Mouse (Mus musculus) heart, embryonic 14.5 days (tissue): ENCODE data around the gene Rab2b. TPM values are rescaled to one million over a fixed set of nuclear protein-coding genes. Genes with fewer than 3 reads are reported as not detected.

Experiments used
- ATAC-seq: fragments of 200-750 bp; cut with Nextera tagmentation; 2 replicates; pipeline ENCODE4 v1.8.0; 2017; ENCODE audit warnings: low read depth, moderate TSS enrichment; ENCODE audit not compliant: insufficient number of reproducible peaks, insufficient read depth, low FRiP score
- H3K27ac ChIP-seq, 2 experiments: fragments of 200-500 bp in 1 of 2; fragments of 300-500 bp in 1 of 2; sonication (generic) in 1 of 2; replicated peaks in 1 of 2; 2 replicates each; pipeline ENCODE4 v1.5.1; 2012 to 2014; ENCODE audit warnings: low read depth in 2 of 2, low read length in 2 of 2, control low read depth in 1 of 2, mild to moderate bottlenecking in 1 of 2, mixed read lengths in 1 of 2; ENCODE audit not compliant: control insufficient read depth in 1 of 2, insufficient read depth in 1 of 2
- H3K27me3 ChIP-seq: fragments of 300-500 bp; sonication (generic); 2 replicates; pipeline ENCODE4 v1.6.1; 2014; ENCODE audit warnings: mild to moderate bottlenecking, low read length, control low read depth; ENCODE audit not compliant: control insufficient read depth, insufficient read depth
- H3K36me3 ChIP-seq: fragments of 300-500 bp; sonication (generic); 2 replicates; pipeline ENCODE4 v1.6.1; 2014; ENCODE audit warnings: mild to moderate bottlenecking, control low read depth, low read length, mixed read lengths; ENCODE audit not compliant: control insufficient read depth, insufficient read depth
- H3K4me1 ChIP-seq, 2 experiments: fragments of 200-500 bp in 1 of 2; fragments of 300-500 bp in 1 of 2; sonication (generic) in 1 of 2; 2 replicates each; pipeline ENCODE4 v1.6.1; 2012 to 2014; ENCODE audit warnings: low read length in 2 of 2, control low read depth in 1 of 2, mixed read lengths in 1 of 2; ENCODE audit not compliant: control insufficient read depth in 2 of 2, insufficient read depth in 2 of 2
- H3K4me2 ChIP-seq: fragments of 300-500 bp; sonication (generic); 2 replicates; pipeline ENCODE4 v1.6.1; 2014; ENCODE audit warnings: mild to moderate bottlenecking, low read length
- H3K4me3 ChIP-seq, 2 experiments: fragments of 200-500 bp in 1 of 2; fragments of 300-500 bp in 1 of 2; sonication (generic) in 1 of 2; 2 replicates each; pipeline ENCODE4 v1.5.1; 2012 to 2014; ENCODE audit warnings: low read length in 2 of 2, mild to moderate bottlenecking in 2 of 2, control low read depth in 1 of 2, low read depth in 1 of 2, moderate library complexity in 1 of 2; ENCODE audit not compliant: control insufficient read depth in 1 of 2, insufficient read depth in 1 of 2
- H3K9ac ChIP-seq: fragments of 300-500 bp; sonication (generic); 2 replicates; pipeline ENCODE4 v1.6.1; 2014; ENCODE audit warnings: mild to moderate bottlenecking, low read length
- H3K9me3 ChIP-seq: fragments of 300-500 bp; sonication (generic); 2 replicates; pipeline ENCODE4 v1.6.1; 2016; ENCODE audit warnings: low read length, control low read depth; ENCODE audit not compliant: control insufficient read depth
- WGBS: fragments of 180-500 bp; shearing (Covaris S2); extraction: QIAGEN DNeasy Blood & Tissue Kit; methylation state at CpG from one replicate; pipeline ENCODE4 v1.1.7; 2014; 5-methylcytosine and 5-hydroxymethylcytosine counted together
- polyA plus RNA-seq: library from polyadenylated mRNA; unstranded; fragments of >200 nt; fragmentation: Nextera tagmentation; extraction: Ambion mirVana; gene quantifications from 2 replicates; pipeline ENCODE4 v1.2.1, GENCODE M21; 2014

Rab2b gene
- polyA plus RNA-seq, 1 experiment from 2014 or later = 16.8 TPM

DNA sequence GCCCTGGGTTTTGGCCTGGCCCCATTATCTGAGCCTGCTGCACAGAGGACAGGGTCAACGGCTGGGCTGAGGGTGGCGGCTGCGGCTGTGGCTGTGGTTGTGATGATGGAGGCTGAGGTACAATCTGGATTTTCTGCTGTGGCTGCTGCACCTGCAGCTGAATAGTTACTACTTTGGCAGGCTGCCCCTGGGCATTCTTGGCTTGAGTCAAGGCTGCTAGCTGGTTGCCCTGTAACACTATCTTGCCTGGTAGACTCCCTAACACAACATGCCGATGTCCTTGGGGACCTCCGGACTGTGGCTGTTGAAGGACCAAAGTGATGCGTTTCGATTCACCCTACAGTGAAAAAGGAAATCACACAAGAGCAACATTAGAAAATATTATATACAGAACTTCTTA, 44.2 kb downstream of the Rab2b start:
- Histone ChIP-seq H3K9ac (no peak overlapping the region), H3K4me2 (no peak overlapping the region), H3K4me1 (no peaks in the 10 kb centered on the region), H3K27me3 (no peaks in the 10 kb centered on the region), H3K9me3 (no peaks in the 10 kb centered on the region), H3K27ac (no peak overlapping the region), H3K36me3 (peaks cover 74% of the 10 kb centered on the region), H3K4me3 (no peak overlapping the region)
- no peak for ATAC-seq
- WGBS = 84% methylated on average over 7 of the region's 7 CpGs

DNA sequence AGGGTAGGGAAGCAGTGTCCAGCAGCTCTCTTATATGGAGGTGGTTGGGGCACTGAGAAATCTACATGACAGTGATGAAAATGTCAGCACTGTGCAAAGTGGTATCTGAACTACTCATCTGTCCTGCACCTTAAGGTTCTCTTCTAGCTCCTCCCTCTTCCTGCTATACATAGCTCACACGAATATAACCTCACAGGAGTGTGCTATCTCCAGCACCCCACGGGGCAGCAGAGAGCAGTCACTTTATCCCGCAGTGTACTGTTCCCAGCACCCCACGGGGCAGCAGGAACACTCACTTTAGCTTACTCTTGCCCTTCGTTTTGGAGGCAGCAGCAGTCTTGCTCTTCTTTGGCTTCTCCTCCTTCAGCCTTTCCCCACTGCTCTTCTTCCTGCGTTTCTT, 47.1 kb downstream of the Rab2b start:
- no peaks in the 10 kb centered on the region for H3K27me3 ChIP-seq
- no peaks in the 10 kb centered on the region for H3K9me3 ChIP-seq
- ATAC-seq = no peak
- 87% methylated on average over 6 of the region's 6 CpGs for WGBS
- no peak overlapping the region for H3K4me3 ChIP-seq
- peaks cover 98% of the 10 kb centered on the region for H3K36me3 ChIP-seq
- no peaks in the 10 kb centered on the region for H3K4me1 ChIP-seq
- no peak overlapping the region for H3K9ac ChIP-seq
- no peak overlapping the region for H3K27ac ChIP-seq
- no peak overlapping the region for H3K4me2 ChIP-seq

DNA sequence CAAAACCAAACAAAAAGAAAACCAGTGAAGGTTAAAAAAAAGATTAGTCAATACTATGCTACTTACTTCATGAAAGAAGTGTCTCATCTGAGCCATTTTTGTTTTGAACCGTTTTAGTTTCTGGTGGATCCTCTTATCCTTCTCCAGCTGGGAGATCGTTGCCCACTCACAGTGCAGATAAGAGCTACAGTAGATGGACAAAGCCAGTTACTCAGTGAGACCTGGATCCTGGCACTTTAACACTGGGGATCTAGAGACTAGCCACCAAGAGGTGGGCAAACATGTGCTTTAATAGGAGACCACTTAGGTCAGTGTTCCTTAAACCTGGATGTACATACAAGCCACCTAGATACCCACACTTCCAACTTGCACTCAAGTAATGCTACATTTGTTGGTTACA, 53.4 kb downstream of the Rab2b start:
- Histone ChIP-seq H3K9me3 (no peaks in the 10 kb centered on the region), H3K4me3 (no peak overlapping the region), H3K9ac (no peak overlapping the region), H3K4me1 (no peaks in the 10 kb centered on the region), H3K4me2 (no peak overlapping the region), H3K36me3 (peaks cover 100% of the 10 kb centered on the region), H3K27ac (no peak overlapping the region), H3K27me3 (no peaks in the 10 kb centered on the region)
- WGBS = 82% methylated on average over 2 of the region's 2 CpGs
- ATAC-seq = no peak

DNA sequence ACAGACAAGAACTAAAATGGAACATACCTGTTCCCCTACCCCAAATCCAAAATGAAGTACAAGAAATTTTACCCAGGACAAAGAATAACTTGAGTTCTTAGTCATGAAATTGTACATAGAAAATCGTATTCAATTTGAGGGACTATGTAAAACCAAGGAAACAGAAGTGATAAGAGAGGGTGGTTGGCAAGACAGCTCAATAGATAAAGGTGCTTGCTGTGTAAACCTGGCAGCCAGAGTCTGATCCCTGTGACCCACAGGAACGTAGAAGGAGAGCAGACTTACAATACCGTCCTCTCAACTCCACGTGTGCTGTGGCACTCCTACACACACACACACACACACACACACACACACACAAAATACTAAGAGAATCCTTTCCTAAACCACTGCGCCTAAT, 62.1 kb downstream of the Rab2b start:
- Histone ChIP-seq H3K36me3 (peaks cover 95% of the 10 kb centered on the region), H3K27ac (no peak overlapping the region), H3K27me3 (no peaks in the 10 kb centered on the region), H3K4me2 (no peak overlapping the region), H3K9ac (no peak overlapping the region), H3K4me1 (no peaks in the 10 kb centered on the region), H3K9me3 (no peaks in the 10 kb centered on the region), H3K4me3 (no peak overlapping the region)
- WGBS = 73% methylated on average over 5 of the region's 5 CpGs
- no peak for ATAC-seq

Other genes with a start within 250 kb of the Rab2b start
- 0.19 TPM in 1 of 2 replicates, not detected in the other for gene Olfr221, start 237.1 kb downstream of the Rab2b start, polyA plus RNA-seq
- gene Hnrnpc, start 175.5 kb downstream of the Rab2b start, polyA plus RNA-seq = 331 and 352 TPM in 2 replicates
- 32.0 and 32.6 TPM in 2 replicates for gene Rpgrip1, start 168.8 kb downstream of the Rab2b start, polyA plus RNA-seq
- 30.2 and 36.6 TPM in 2 replicates for gene Supt16, start 82.1 kb downstream of the Rab2b start, polyA plus RNA-seq
- 28.2 and 30.3 TPM in 2 replicates for gene Chd8, start 21.8 kb downstream of the Rab2b start, polyA plus RNA-seq
- 39.2 and 39.7 TPM in 2 replicates for gene Tox4, start 399 bp downstream of the Rab2b start, polyA plus RNA-seq
- 20.5 and 24.1 TPM in 2 replicates for gene Mettl3, start 25.6 kb upstream of the Rab2b start, polyA plus RNA-seq
- gene Sall2, start 49.2 kb upstream of the Rab2b start, polyA plus RNA-seq = 6.0 and 6.2 TPM in 2 replicates
- not detected in 2 replicates for gene Olfr1513, start 76.9 kb upstream of the Rab2b start, polyA plus RNA-seq
- not detected in 2 replicates for gene Olfr1512, start 99.6 kb upstream of the Rab2b start, polyA plus RNA-seq
- gene Olfr1511, start 117.8 kb upstream of the Rab2b start, polyA plus RNA-seq = not detected in 2 replicates
- gene Olfr1510, start 134.8 kb upstream of the Rab2b start, polyA plus RNA-seq = not detected in 2 replicates
- not detected in 2 replicates for gene Olfr1509, start 163.4 kb upstream of the Rab2b start, polyA plus RNA-seq
- gene Olfr1508, start 187.9 kb upstream of the Rab2b start, polyA plus RNA-seq = not detected in 2 replicates
- not detected in 2 replicates for gene Olfr1507, start 216.2 kb upstream of the Rab2b start, polyA plus RNA-seq